Mouse (Mus musculus) spleen, adult 2 months (tissue): ENCODE measurements around the gene Stard3.

Experiments
- CTCF ChIP-seq: fragments of 200-500 bp; IDR thresholded peaks from 2 replicates; pipeline ENCODE4 v1.5.1; 2011; ENCODE audit warnings: mild to moderate bottlenecking, inconsistent platforms; ENCODE audit not compliant: insufficient read depth, insufficient read length, insufficient replicate concordance; ENCODE audit errors: extremely low read depth
- POLR2A ChIP-seq: fragments of 200-500 bp; IDR thresholded peaks from 2 replicates; pipeline ENCODE4 v1.6.1; 2011; ENCODE audit warnings: low read depth, low read length, inconsistent platforms

DNA sequence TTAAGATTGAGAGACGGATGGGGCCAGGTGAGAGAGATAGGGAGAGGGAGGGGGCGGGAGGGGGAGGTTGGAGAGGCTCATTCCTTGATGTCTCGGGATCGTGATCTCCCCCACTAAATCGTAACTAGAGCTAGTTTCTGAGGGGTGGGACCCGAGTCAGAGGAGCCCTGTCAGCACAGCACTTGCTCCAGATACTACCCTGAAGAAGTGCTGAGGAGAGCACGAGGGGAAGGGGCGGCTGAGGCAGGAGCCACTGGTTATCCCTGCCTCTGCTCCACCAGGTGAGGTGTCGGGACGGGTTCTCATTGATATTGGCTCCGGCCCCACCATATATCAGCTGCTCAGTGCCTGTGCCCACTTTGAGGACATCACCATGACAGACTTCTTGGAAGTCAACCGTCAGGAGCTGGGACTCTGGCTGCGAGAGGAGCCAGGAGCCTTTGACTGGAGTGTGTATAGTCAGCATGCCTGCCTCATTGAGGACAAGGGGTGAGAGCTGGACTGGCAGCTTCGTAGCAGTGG, 28.9 kb downstream of the Stard3 start:
- TF ChIP-seq CTCF (no peak), POLR2A (no peak)
